Mouse (Mus musculus) bone marrow macrophage, adult 2 months (primary cell): ENCODE data around the gene Myl6. TPM values are rescaled to one million over a fixed set of nuclear protein-coding genes. Genes with fewer than 3 reads are reported as not detected.

ENCODE experiments used
- H3K27ac ChIP-seq: 2 replicates; pipeline ENCODE4 v1.5.1; 2012; ENCODE audit warnings: low read depth, low read length; ENCODE audit not compliant: insufficient read depth
- H3K4me1 ChIP-seq: 2 replicates; pipeline ENCODE4 v1.6.1; 2012; ENCODE audit warnings: low read length; ENCODE audit not compliant: control insufficient read depth, insufficient read depth
- H3K4me3 ChIP-seq: 2 replicates; pipeline ENCODE4 v1.5.1; 2012; ENCODE audit warnings: mild to moderate bottlenecking, low read length, moderate library complexity; ENCODE audit not compliant: insufficient read depth
- CTCF ChIP-seq: IDR thresholded peaks from 2 replicates; pipeline ENCODE4 v1.5.1; 2012; ENCODE audit warnings: low read depth, mild to moderate bottlenecking, low read length, moderate library complexity
- POLR2A ChIP-seq: IDR thresholded peaks from 2 replicates; pipeline ENCODE4 v1.6.1; 2012; ENCODE audit warnings: mild to moderate bottlenecking, low read depth, low read length, borderline replicate concordance
- polyA plus RNA-seq: library from polyadenylated mRNA; stranded (reverse); fragments of >200 nt; gene quantifications from 2 replicates; pipeline ENCODE4 v1.2.4, GENCODE M21; 2012; ENCODE audit not compliant: missing spikeins, insufficient read depth, insufficient read length

Gene Myl6
- polyA plus RNA-seq, 1 experiment: 1,186 TPM

DNA sequence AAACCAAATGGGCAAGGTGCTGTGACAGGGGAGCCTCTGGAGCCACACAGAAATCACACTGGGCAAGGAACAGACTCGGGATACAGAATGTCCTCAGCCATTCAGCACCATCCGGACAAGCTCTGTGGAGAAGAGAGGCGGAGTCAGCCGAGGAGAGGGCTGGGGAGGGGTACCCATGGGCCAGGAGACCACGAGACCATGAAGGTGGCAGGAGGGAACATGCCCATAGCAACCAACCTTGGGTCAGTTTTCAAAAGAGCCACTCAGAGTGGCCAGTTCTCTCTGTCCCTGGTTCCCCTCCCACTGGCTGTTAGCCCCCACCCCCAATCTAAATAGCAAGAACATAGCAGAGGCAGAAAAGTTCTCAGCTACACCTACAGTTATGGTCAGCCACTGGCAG, 3.0 kb downstream of the Myl6 start:
- H3K4me3 ChIP-seq: no peak overlapping the region
- TF ChIP-seq CTCF (no peak), POLR2A (no peak)
- no peak overlapping the region for H3K27ac ChIP-seq
- peaks cover 30% of the 10 kb centered on the region for H3K4me1 ChIP-seq

DNA sequence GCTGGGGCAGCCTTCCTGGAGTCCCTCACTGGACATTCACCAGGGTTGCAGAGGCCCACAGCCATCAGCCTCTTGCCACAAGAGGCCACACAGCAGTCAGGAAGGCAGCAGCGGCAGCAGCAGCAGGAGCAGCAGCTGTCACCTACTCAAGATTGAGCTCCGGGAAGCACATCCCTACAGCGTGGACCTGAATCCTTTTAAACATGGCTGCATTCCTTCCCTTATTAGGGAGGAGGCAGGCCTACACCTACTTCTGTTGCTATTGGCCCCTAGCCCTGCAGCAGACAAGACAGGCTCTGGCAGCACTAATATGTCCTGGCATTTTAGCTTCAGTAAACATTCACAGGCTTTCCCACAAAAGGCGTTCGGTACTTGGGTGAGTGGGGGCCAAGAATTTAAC, 3.7 kb downstream of the Myl6 start:
- no peak overlapping the region for H3K4me3 ChIP-seq
- TF ChIP-seq CTCF (no peak), POLR2A (no peak)
- H3K4me1 ChIP-seq: peaks cover 24% of the 10 kb centered on the region
- H3K27ac ChIP-seq: no peak overlapping the region; the same call in 1 of the 2 replicates

DNA sequence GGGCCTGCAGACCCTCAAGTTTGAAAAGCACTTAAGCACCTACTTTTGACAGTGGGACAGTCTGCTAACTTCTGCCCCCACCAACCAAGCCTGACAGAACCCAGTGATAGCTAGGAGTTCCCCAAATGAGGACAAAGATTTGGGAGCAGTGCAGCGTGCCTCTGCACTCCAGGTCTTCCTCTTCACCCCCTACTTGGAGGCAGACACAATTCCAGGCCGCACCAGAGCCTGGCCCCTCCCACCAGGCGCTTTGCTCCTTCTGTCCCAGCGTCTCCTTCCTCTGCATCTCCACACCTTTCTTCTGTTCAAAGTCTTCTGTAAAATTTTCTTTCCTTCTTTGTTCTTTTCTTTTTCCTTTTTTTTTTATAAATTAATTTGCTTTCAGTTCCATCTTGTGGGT, 4.2 kb downstream of the Myl6 start:
- peak overlapping the region; percentile 56 for H3K27ac ChIP-seq
- peaks cover 21% of the 10 kb centered on the region for H3K4me1 ChIP-seq
- H3K4me3 ChIP-seq: no peak overlapping the region
- TF ChIP-seq CTCF (no peak), POLR2A (no peak)

DNA sequence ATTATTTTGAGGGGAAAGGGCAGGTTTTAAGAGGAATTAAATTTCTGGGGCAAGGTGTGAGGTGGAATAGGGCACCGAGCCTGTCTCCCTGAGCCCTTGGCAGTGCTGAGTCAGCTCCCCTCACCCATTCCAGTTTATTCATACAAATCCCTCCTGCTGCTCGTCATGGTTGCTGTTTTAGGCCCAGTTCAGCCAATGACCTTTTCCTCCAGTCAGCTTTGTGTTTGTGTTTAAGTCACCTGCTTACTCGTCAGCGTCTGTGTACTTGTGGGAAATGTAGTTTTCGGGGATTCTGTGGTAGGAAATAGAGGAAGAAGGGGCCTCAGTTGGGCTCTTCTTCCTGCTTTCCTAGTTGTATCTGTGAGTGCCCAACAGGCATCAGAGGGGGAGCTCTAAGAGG, 4.6 kb downstream of the Myl6 start:
- Histone ChIP-seq H3K4me1 (peaks cover 21% of the 10 kb centered on the region), H3K4me3 (no peak overlapping the region), H3K27ac (peak overlapping the region; percentile 56)
- no peak for TF ChIP-seq POLR2A
- TF ChIP-seq CTCF: no peak

DNA sequence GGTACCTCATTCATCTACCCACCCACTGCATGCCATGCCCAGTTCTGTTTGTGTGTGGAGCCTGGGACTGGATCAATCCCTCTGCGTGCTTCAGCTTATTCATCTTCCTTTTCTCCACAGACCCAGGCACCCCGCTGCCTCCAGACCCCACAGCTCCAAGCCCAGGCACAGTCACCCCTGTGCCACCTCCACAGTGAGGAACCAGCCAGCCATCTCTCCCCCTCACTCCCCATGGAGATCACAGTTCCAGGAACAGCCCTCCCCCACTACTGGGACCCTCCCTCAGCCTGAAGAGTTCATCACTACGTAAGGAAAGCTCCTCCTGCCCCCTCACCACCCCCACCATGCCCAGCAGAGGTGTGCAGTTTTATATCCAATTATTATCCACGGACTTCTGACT, 5.2 kb downstream of the Myl6 start:
- Histone ChIP-seq H3K27ac (no peak overlapping the region), H3K4me1 (peaks cover 25% of the 10 kb centered on the region), H3K4me3 (no peak overlapping the region)
- TF ChIP-seq POLR2A: no peak
- no peak for TF ChIP-seq CTCF

DNA sequence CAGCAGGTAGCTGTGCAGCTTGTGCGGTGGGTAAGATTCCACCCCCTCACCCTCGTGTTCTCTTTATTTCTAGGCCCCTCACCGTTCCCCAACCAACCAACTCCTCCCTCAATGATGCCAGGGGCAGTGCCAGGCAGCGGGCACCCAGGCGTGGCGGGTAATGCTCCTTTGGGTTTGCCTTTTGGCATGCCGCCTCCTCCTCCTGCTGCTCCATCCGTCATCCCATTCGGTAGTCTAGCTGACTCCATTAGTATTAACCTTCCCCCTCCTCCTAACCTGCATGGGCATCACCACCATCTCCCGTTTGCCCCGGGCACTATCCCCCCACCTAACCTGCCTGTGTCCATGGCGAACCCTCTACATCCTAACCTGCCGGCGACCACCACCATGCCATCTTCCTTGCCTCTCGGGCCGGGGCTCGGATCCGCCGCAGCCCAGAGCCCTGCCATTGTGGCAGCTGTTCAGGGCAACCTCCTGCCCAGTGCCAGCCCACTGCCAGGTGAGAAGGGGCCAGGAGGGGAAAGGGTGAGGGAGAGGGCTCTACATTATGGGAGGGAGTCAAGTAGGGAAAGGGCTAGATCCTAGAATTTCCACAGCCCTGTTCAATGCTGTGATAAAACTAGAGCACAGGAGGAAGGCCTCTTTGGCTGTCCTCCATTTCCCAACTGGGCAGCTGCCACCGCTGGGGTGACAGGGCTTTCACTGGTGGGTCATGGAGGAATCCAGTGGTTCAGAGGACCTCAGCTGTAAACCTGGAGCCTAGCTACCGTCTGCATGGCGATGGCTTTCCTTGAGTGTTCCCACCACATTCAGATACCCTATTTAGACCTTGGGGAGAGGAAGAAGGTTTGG, 5.9 kb downstream of the Myl6 start:
- peaks cover 27% of the 10 kb centered on the region for H3K4me1 ChIP-seq
- H3K4me3 ChIP-seq: no peak overlapping the region
- H3K27ac ChIP-seq: no peak overlapping the region
- TF ChIP-seq POLR2A: no peak

DNA sequence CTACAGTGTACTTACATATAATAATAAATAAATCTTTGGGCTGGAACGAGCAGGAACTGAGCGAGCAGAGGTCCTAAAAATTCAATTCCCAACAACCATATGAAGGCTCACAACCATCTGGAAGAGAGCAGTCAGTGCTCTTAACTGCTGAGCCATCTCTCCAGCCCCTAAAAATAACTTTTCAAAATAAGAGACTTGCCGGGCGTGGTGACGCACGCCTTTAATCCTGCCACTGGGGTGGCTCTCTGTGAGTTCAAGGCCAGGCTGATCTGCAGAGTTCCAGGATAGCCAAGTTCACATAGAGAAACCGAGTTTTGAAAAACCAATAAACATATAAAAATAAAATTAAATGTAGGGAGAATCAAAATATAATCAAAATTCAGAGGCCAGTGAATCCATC, 7.6 kb downstream of the Myl6 start:
- TF ChIP-seq CTCF (no peak), POLR2A (no peak)
- H3K27ac ChIP-seq: no peak overlapping the region
- H3K4me1 ChIP-seq: peaks cover 19% of the 10 kb centered on the region
- H3K4me3 ChIP-seq: no peak overlapping the region

DNA sequence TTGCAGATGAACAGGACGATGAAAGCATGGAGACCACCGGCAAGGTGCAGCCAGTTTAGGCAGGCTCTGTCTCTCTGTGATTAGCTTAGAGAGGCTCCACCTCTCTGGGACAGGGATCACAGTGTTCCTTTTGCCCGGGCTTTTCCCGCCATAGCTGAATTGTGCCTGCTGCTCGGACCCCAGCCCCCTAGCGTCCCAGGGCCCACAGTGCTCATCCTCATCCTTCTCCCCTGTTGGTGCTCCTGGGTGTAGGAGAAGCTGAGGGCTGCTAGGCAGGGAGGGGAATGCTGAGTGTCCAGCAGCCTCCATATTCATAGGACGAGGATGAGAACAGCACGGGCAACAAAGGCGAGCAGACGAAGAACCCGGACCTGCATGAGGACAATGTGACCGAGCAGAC, 19.6 kb downstream of the Myl6 start:
- no peak overlapping the region for H3K27ac ChIP-seq
- no peak for TF ChIP-seq CTCF
- TF ChIP-seq POLR2A: no peak
- H3K4me1 ChIP-seq: no peaks in the 10 kb centered on the region
- no peak overlapping the region for H3K4me3 ChIP-seq

DNA sequence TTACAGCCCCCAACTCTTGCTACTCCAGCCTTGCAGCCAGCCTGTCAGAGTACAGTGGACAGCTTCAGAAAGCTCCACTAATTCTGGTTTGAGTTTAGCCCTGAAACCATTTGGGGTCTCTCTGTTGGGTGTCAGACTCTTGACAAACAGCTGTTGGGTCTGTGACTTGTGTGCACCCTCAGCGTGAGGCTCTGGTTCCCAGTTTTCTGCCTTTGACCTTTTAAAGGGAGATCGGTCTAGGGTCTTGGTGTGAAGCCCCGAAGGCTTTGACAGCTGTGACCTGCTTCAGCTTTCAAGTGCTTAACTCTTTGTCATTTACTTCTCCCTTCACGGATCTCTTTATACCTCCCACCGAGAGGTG, 33.7 kb downstream of the Myl6 start:
- H3K4me3 ChIP-seq: peak overlapping the region; percentile 81
- TF ChIP-seq POLR2A (no peak), CTCF (no peak)
- H3K4me1 ChIP-seq: peaks cover 8% of the 10 kb centered on the region
- no peak overlapping the region for H3K27ac ChIP-seq

DNA sequence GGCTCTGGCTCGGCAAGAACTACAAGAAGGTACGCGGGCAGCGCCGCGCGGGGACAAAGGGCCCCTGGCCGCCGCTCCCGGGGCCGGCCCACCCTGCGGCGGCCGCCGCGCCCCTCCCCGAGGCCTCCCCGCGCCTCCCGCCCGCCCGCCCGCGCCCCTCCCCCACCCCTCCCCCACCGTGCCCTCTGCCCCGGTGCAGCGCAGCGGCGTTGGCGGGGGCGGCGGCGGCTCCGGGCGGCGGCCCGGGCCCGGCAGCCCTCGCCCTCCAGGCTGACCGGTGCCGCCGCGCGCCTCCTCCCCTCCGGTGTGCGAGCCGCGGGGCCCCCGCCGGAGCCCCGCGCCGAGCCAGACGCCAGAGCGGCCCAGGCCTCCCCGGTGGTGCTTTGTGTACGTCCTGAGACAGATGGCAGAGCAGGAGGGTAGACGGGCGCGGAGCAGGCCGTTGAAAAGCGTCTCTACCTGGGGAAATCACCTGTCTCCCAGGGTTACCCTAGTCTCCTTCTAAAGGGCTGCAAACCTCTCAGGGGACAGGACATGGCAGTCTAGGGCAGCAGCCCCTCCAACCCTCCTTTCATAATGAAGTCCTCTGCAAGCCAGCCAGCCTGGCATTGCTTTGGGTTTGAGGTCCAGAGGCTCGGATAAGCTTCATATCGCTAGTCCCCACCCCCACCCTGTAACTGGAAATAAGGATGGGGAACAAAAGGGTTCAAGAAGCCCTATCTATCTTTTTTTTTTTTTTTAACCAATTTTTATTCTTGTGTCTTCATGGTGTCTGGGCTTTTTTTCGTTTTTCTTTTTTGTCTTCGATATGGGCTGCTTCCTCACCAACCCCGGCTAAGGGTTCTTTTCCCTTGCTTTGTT, 34.3 kb downstream of the Myl6 start:
- no peak for TF ChIP-seq CTCF
- no peak for TF ChIP-seq POLR2A
- H3K27ac ChIP-seq: peak overlapping the region; percentile 80
- H3K4me3 ChIP-seq: peak overlapping the region; percentile 81
- H3K4me1 ChIP-seq: peaks cover 10% of the 10 kb centered on the region
